Mouse (Mus musculus): ENCODE measurements around the gene Phldb3. TPM values are rescaled to one million over a fixed set of nuclear protein-coding genes. Genes with fewer than 3 reads are reported as not detected.

Phldb3 gene
- polyA plus RNA-seq (2015; fragmentation: Nextera tagmentation; extraction: Ambion mirVana): 0.12 and 0.25 TPM in 2 replicates

DNA sequence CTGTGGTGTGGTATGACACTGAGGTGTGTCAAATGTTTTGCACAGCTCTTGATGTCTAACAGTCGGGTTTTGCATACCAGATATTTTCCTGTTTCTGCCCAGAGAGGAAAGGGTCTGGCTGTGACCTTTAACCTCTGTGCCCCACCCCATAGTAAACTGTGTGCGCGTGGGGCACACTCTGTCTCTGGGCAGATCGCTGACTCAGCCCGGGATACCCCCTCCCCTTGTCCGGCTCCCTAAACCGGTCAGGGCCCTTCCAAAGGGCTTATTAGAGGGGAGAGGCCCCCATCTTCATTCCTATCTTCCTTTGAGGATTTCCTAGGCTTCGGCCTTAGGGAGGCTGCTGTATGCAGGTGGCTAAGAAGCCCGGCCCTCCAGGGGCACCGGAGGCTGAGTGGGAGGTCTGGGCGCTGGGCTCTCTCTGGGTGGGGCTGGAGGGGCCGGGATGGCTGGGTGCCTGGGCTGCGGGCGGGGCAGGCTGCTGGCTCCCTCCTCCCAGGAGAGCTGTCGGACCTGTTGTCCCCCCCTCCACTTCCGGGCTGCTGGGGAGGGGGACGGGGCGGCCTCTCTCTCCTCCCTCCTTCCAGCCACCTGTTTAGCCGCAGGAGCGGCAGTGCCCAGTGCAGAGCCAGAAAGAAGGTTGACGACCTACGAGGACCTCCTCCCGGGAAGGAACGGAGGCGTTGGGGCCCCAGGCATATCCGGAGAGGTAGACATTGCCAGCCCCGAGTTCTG, at the start of gene Phldb3:
Gene Phldb3, plus strand, starts transcription at position 620 of the 735 bp plus-strand sequence.
- Histone ChIP-seq H3K4me3 (ENCODE audit: low read depth, low read length) (peak within 1 kb of the TSS; percentile 64), H3K27ac (ENCODE audit: low read depth) (peak within 1 kb of the TSS; percentile 89), H3K4me1 (ENCODE audit: insufficient read depth) (peaks cover 26% of the 10 kb centered on the region), H3K36me3 (replicated peaks; ENCODE audit: insufficient read depth, low read length) (0 out of 2 replicates have a peak, but pooled peaks cover 4% of the 10 kb centered on the region), H3K9me3 (ENCODE audit: low read length) (no peaks in the 10 kb centered on the region), H3K27me3 (ENCODE audit: insufficient read depth, low read length) (peaks cover 6% of the 10 kb centered on the region; the same call in 1 of the 2 replicates), H3K9ac (replicated peaks) (peak within 1 kb of the TSS; percentile 79), H3K4me2 (ENCODE audit: low read depth, low read length) (peak within 1 kb of the TSS; percentile 91)
- DNase-seq: peak; percentile 66
- TF ChIP-seq EP300 (IDR thresholded peaks at IDR 0.05; ENCODE audit: low read depth) (no peak), CTCF (IDR thresholded peaks at IDR 0.05; ENCODE audit: low read depth) (no peak)
- 2% methylated on average over 23 of the region's 27 CpGs for WGBS (ENCODE audit: insufficient replicate concordance)
- ATAC-seq: peak; percentile 51

DNA sequence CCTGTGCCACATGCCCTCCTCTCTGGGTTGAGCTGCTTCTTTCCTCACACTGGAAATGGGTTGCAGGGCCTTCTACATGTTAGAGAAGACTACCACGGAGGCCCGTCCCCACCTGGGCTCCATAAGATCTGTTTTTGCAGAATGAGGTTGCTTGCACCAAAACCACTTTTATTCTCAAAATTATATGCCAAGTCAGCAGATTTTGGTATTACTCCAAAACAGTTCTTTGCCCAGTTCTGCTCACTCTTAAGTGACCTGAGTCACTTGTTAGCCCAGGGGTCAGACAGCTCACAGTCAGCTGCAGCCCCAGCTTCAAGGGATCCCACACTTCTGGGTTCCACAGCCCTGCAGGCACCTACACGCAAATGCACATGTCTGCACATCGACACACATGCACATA, 49.1 kb upstream of the Phldb3 start:
- TF ChIP-seq CTCF (IDR thresholded peaks at IDR 0.05; ENCODE audit: low read depth): no peak
- no peak for TF ChIP-seq EP300 (IDR thresholded peaks at IDR 0.05; ENCODE audit: low read depth)
- Histone ChIP-seq H3K27me3 (ENCODE audit: insufficient read depth, low read length) (no peaks in the 10 kb centered on the region), H3K4me1 (ENCODE audit: insufficient read depth) (no peaks in the 10 kb centered on the region), H3K4me3 (ENCODE audit: low read depth, low read length) (no peak overlapping the region), H3K4me2 (ENCODE audit: low read depth, low read length) (no peak overlapping the region), H3K9me3 (ENCODE audit: low read length) (no peaks in the 10 kb centered on the region), H3K36me3 (replicated peaks; ENCODE audit: insufficient read depth, low read length) (peaks cover 29% of the 10 kb centered on the region; the same call in 1 of the 2 replicates), H3K9ac (replicated peaks) (no peak overlapping the region), H3K27ac (ENCODE audit: low read depth) (no peak overlapping the region)
- ATAC-seq (no peak), DNase-seq (no peak)
- WGBS (ENCODE audit: insufficient replicate concordance): 89% methylated on average over 4 of the region's 4 CpGs

DNA sequence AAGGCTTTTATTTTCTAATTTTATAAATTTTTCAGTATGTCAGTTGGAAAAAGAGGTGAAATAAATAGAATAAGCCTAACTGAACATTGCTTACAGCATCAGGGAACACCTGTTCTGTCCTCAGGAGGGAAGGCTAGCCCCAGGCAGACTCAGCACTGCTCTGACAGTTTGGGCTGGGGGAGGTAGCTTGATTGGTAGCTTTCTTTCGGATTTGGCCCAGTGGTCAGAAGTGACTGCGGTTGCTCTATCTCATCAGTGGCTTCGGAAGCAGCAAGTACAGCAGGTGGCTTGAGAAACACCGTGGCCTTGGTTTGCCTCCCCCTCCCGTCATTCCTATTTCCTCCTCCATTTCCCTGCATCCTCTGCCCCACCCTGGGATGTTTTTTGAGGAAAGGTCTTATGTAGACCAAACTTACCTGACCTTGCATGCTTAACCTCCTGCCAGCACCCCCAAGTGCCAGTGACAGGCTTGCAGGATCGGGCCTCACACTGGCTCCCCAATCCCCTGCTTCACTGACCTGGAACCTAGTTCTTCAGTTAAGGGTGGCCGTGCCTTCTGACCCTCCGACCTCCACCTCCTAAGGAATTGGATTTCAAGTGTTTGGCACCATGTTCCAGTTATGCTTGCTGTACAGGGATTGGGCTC, 47.2 kb upstream of the Phldb3 start:
- H3K4me1 ChIP-seq (ENCODE audit: insufficient read depth): no peaks in the 10 kb centered on the region
- no peak for ATAC-seq
- H3K4me3 ChIP-seq (ENCODE audit: low read depth, low read length): no peak overlapping the region
- TF ChIP-seq CTCF (IDR thresholded peaks at IDR 0.05; ENCODE audit: low read depth): no peak
- TF ChIP-seq EP300 (IDR thresholded peaks at IDR 0.05; ENCODE audit: low read depth): no peak
- H3K4me2 ChIP-seq (ENCODE audit: low read depth, low read length): no peak overlapping the region
- H3K9ac ChIP-seq (replicated peaks): no peak overlapping the region
- no peak for DNase-seq
- WGBS (ENCODE audit: insufficient replicate concordance): 83% methylated on average over 8 of the region's 8 CpGs
- no peaks in the 10 kb centered on the region for H3K9me3 ChIP-seq (ENCODE audit: low read length)
- H3K36me3 ChIP-seq (replicated peaks; ENCODE audit: insufficient read depth, low read length): peaks cover 40% of the 10 kb centered on the region
- no peaks in the 10 kb centered on the region for H3K27me3 ChIP-seq (ENCODE audit: insufficient read depth, low read length)
- no peak overlapping the region for H3K27ac ChIP-seq (ENCODE audit: low read depth)

- ATAC-seq (no peak), DNase-seq (no peak)
- H3K4me3 ChIP-seq (ENCODE audit: low read depth, low read length): no peak overlapping the region
- H3K9me3 ChIP-seq (ENCODE audit: low read length): no peaks in the 10 kb centered on the region
- no peak overlapping the region for H3K27ac ChIP-seq (ENCODE audit: low read depth)
- TF ChIP-seq EP300 (IDR thresholded peaks at IDR 0.05; ENCODE audit: low read depth): no peak
- TF ChIP-seq CTCF (IDR thresholded peaks at IDR 0.05; ENCODE audit: low read depth): no peak
- H3K9ac ChIP-seq (replicated peaks): no peak overlapping the region
- H3K36me3 ChIP-seq (replicated peaks; ENCODE audit: insufficient read depth, low read length): peaks cover 45% of the 10 kb centered on the region
- WGBS (ENCODE audit: insufficient replicate concordance): 75% methylated on average over 4 of the region's 4 CpGs
- H3K4me2 ChIP-seq (ENCODE audit: low read depth, low read length): no peak overlapping the region
- no peaks in the 10 kb centered on the region for H3K4me1 ChIP-seq (ENCODE audit: insufficient read depth)
- no peaks in the 10 kb centered on the region for H3K27me3 ChIP-seq (ENCODE audit: insufficient read depth, low read length)
Measured at GRCm38 (mm10) chr7:24563837-24564206, 46.7 kb upstream of the Phldb3 start.

DNA sequence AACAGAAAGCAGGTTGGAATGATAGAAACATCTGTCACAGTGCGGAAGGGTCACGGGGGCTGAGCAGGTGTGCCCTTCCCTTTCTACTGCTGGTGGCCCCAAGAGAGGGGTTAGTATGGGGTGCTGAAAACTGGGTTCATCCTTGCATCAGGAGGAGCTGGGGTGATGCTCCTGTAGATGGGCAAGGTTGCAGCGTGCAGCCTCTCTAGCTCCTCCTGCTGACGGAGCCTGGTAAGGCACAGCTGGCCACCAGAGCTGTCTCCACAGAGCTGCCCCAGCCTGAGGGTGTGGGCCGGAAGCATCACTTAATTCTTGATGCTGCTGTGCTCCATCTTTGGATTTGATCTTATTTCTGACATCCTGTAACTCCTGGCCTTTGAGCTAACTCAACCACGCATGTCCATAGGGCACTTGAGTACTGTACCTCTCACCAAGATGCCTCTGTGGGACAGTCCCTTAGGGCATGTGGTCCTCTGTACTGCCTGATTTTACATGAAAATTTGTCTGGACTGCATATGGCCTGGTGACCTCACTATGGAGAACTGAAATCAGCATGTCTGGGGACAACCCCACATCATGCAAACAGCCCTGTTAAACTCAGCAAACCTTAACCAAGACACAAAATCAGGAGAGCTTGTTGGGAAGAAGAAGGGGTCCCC, 45.8 kb upstream of the Phldb3 start:
- Histone ChIP-seq H3K27ac (ENCODE audit: low read depth) (no peak overlapping the region), H3K9me3 (ENCODE audit: low read length) (no peaks in the 10 kb centered on the region), H3K4me3 (ENCODE audit: low read depth, low read length) (no peak overlapping the region), H3K4me2 (ENCODE audit: low read depth, low read length) (no peak overlapping the region), H3K4me1 (ENCODE audit: insufficient read depth) (no peaks in the 10 kb centered on the region), H3K27me3 (ENCODE audit: insufficient read depth, low read length) (no peaks in the 10 kb centered on the region), H3K36me3 (replicated peaks; ENCODE audit: insufficient read depth, low read length) (peaks cover 42% of the 10 kb centered on the region), H3K9ac (replicated peaks) (no peak overlapping the region)
- WGBS (ENCODE audit: insufficient replicate concordance): 61% methylated on average over 6 of the region's 6 CpGs
- no peak for TF ChIP-seq EP300 (IDR thresholded peaks at IDR 0.05; ENCODE audit: low read depth)
- peak; percentile 92 for TF ChIP-seq CTCF (IDR thresholded peaks at IDR 0.05; ENCODE audit: low read depth)
- peak; percentile 75 for ATAC-seq
- peak; percentile 86 for DNase-seq

DNA sequence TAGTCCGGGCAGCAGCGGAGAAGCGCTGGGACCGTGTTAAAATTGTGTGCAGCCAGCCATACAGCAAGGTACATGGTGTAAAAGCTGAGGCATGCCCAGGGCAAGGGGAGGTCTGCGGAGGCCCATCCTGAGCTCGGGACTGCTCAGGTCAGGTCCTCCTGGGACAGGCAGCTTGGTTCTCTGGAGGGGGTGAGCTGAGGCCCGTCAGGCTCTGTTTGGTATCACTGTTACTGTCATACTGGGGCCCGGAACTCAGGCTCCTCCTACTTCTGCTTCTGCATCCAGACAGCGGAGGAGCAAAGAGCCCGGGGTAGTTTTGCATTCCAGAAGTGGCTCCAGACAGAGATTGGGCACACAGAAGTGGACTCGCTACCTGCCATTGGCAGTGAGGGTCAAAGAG, 44.9 kb upstream of the Phldb3 start:
- no peak for TF ChIP-seq EP300 (IDR thresholded peaks at IDR 0.05; ENCODE audit: low read depth)
- TF ChIP-seq CTCF (IDR thresholded peaks at IDR 0.05; ENCODE audit: low read depth): no peak
- WGBS (ENCODE audit: insufficient replicate concordance): 84% methylated on average over 11 of the region's 11 CpGs

More for the DNA sequence above, 44.9 kb upstream of the Phldb3 start:
- H3K36me3 ChIP-seq (replicated peaks; ENCODE audit: insufficient read depth, low read length): peaks cover 36% of the 10 kb centered on the region
- no peaks in the 10 kb centered on the region for H3K27me3 ChIP-seq (ENCODE audit: insufficient read depth, low read length)
- no peaks in the 10 kb centered on the region for H3K4me1 ChIP-seq (ENCODE audit: insufficient read depth)
- H3K4me3 ChIP-seq (ENCODE audit: low read depth, low read length): no peak overlapping the region
- no peak overlapping the region for H3K4me2 ChIP-seq (ENCODE audit: low read depth, low read length)
- ATAC-seq (no peak), DNase-seq (no peak)
- H3K9ac ChIP-seq (replicated peaks): no peak overlapping the region
- no peaks in the 10 kb centered on the region for H3K9me3 ChIP-seq (ENCODE audit: low read length)
- H3K27ac ChIP-seq (ENCODE audit: low read depth): no peak overlapping the region
